Mouse (Mus musculus) embryonic fibroblast, embryonic 13.5 days (primary cell): ENCODE measurements around the gene Asna1.

Experiments
- CTCF ChIP-seq: IDR thresholded peaks from 2 replicates; pipeline ENCODE4 v1.5.1; 2011; ENCODE audit warnings: mild to moderate bottlenecking, control low read depth, low read length, moderate library complexity, borderline replicate concordance; ENCODE audit not compliant: insufficient read depth
- POLR2A ChIP-seq: IDR thresholded peaks from 2 replicates; pipeline ENCODE4 v1.6.1; 2011; ENCODE audit warnings: low read depth, mild to moderate bottlenecking, control low read depth, low read length, moderate library complexity

GRCm38 (mm10) chr8:84980622-84981358 lies 44.3 kb downstream of the Asna1 start:
- no peak for TF ChIP-seq CTCF
- peak; percentile 41; the same call in 1 of the 2 replicates for TF ChIP-seq POLR2A
